Mouse (Mus musculus) forebrain, embryonic 11.5 days (tissue): ENCODE measurements at regions not wholly inside any gene's neighbourhood (a gene's known extent, or its start where the extent isn't known, plus 50 kb on each side); places are given as distances from the start of the nearest gene placed in this dataset.

Experiments used
- ATAC-seq: fragments of 200-750 bp; cut with Nextera tagmentation; replicated peaks from 2 replicates; pipeline ENCODE4 v1.8.0; 2017; ENCODE audit warnings: moderate TSS enrichment; ENCODE audit not compliant: low FRiP score
- DNase-seq: peaks from one replicate; pipeline ENCODE4 v3.0.0-alpha.2; 2017; ENCODE audit warnings: low spot score
- H3K27ac ChIP-seq: fragments of 300-500 bp; sonication (generic); 2 replicates; pipeline ENCODE4 v1.5.1; 2014; ENCODE audit warnings: low read depth, low read length
- H3K27me3 ChIP-seq: fragments of 300-500 bp; sonication (generic); 2 replicates; pipeline ENCODE4 v1.6.1; 2014; ENCODE audit warnings: mild to moderate bottlenecking, low read length, mixed read lengths; ENCODE audit not compliant: control insufficient read depth, insufficient read depth
- H3K36me3 ChIP-seq: fragments of 300-500 bp; sonication (generic); 2 replicates; pipeline ENCODE4 v1.6.1; 2014; ENCODE audit warnings: mild to moderate bottlenecking, low read length, moderate library complexity, mixed read lengths; ENCODE audit not compliant: control insufficient read depth, insufficient read depth
- H3K4me1 ChIP-seq: fragments of 300-500 bp; sonication (generic); replicated peaks from 2 replicates; pipeline ENCODE4 v1.6.1; 2014; ENCODE audit warnings: low read length, mixed read lengths; ENCODE audit not compliant: control insufficient read depth, insufficient read depth
- H3K4me2 ChIP-seq: fragments of 300-500 bp; sonication (generic); 2 replicates; pipeline ENCODE4 v1.6.1; 2014; ENCODE audit warnings: low read depth, mild to moderate bottlenecking, low read length, moderate library complexity, mixed read lengths; ENCODE audit not compliant: severe bottlenecking
- H3K4me3 ChIP-seq: fragments of 300-500 bp; sonication (generic); 2 replicates; pipeline ENCODE4 v1.5.1; 2014; ENCODE audit warnings: low read depth, low read length
- H3K9ac ChIP-seq: fragments of 300-500 bp; sonication (generic); 2 replicates; pipeline ENCODE4 v1.6.1; 2014; ENCODE audit warnings: low read length
- H3K9me3 ChIP-seq: fragments of 300-500 bp; sonication (generic); 2 replicates; pipeline ENCODE4 v1.6.1; 2016; ENCODE audit warnings: low read length, mixed read lengths; ENCODE audit not compliant: control insufficient read depth
- WGBS: fragments of 180-500 bp; shearing (Covaris S2); extraction: QIAGEN DNeasy Blood & Tissue Kit; methylation state at CpG from one replicate; pipeline ENCODE4 v1.1.7; 2014; 5-methylcytosine and 5-hydroxymethylcytosine counted together

DNA sequence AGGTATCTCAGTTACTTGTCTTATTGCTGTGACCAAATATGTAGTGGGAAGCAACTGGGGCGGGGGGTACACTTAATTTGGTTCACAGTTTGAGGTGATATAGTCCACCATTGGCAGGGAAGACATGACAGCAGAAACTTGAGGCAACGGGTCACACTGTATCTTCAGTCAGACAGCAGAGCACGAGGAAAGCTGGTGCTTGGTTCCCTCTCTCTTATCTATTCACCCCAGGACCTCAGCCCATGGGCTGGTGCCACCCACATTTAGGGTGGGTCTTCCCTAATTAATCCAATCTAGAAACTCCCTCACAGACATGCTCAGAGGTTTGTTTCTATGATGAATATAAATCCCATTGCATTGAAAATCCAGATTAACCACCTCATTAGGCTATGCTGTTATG, 56.5 kb downstream of the Otud1 start:
- 73% methylated on average over 3 of the region's 3 CpGs for WGBS
- ATAC-seq, result no peak

DNA sequence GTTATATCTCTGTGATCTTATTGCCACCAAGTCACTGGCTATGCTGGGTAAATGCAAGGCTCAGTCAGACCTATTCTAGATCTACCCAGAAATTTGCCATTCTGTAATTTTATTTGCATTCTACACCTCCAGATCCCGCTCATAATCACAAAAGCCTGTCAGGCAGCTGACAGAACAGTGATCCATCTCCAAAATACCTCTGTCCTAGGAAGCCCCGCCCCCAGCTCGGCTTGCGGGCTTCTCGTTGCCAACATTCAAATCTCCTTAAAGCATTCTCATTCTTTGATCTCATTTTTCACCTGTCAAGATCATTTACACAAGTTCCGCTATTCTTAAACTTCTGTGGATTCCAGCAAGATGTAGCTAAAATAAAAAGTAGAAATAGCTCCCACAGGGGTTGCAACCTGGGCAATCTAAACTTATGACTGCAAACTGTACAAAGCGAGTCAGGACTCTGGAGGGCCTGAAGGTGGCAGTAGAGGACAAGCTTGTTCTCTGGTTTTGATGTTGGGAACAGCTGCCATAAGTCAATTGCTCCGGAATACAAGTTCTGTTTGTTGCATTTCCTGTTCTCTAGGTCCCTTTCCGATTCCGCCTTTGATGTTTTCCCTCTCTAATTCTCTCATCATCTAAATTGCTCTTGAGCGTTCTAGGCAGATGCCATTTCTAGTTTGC, 58.1 kb downstream of the Otud1 start:
- DNase-seq, result peak; percentile 71

More for the DNA sequence above, 56.5 kb downstream of the Otud1 start:
- no peak overlapping the region for H3K4me3 ChIP-seq
- no peaks in the 10 kb centered on the region for H3K27me3 ChIP-seq
- H3K9ac ChIP-seq, result no peak overlapping the region
- no peak overlapping the region for H3K4me2 ChIP-seq
- DNase-seq, result no peak
- no peaks in the 10 kb centered on the region for H3K36me3 ChIP-seq
- H3K9me3 ChIP-seq, result no peaks in the 10 kb centered on the region
- no peak overlapping the region for H3K27ac ChIP-seq
- H3K4me1 ChIP-seq, result no peaks in the 10 kb centered on the region

DNA sequence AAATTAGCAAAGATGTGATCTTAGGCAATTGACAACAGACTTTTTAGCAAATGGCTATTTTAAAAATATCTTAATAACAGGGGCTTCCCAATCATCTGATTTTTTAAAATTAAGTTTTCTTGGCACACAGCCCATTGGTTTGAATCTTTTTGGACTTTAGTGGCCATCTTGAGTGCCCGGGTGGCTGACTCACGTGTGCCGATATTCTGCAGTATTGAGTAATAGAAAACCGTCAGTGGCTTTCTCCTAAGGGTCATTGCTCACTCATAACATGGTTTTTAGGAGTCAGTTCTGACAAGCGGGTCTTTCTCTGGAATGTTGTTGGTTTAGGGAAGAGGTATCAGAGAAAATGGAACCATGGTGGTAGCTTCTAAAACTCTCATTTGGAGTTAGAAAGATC, 58.8 kb downstream of the Otud1 start:
- no peaks in the 10 kb centered on the region for H3K4me1 ChIP-seq
- no peak for ATAC-seq
- no peak overlapping the region for H3K4me3 ChIP-seq
- no peaks in the 10 kb centered on the region for H3K27me3 ChIP-seq
- no peak for DNase-seq
- 93% methylated on average over 5 of the region's 5 CpGs for WGBS
- no peaks in the 10 kb centered on the region for H3K36me3 ChIP-seq
- H3K9ac ChIP-seq, result no peak overlapping the region
- no peak overlapping the region for H3K4me2 ChIP-seq
- H3K9me3 ChIP-seq, result no peaks in the 10 kb centered on the region
- no peak overlapping the region for H3K27ac ChIP-seq

More for the DNA sequence above, 58.1 kb downstream of the Otud1 start:
- H3K9me3 ChIP-seq, result no peaks in the 10 kb centered on the region
- H3K27ac ChIP-seq, result no peak overlapping the region
- peak overlapping the region; percentile 30; the same call in 1 of the 2 replicates for H3K4me2 ChIP-seq
- ATAC-seq, result peak; percentile 67; the same call in 1 of the 2 replicates
- no peak overlapping the region for H3K9ac ChIP-seq
- no peak overlapping the region for H3K4me3 ChIP-seq
- H3K36me3 ChIP-seq, result no peaks in the 10 kb centered on the region
- H3K4me1 ChIP-seq, result no peaks in the 10 kb centered on the region
- 38% methylated on average over 11 of the region's 11 CpGs for WGBS
- no peaks in the 10 kb centered on the region for H3K27me3 ChIP-seq

- no peak overlapping the region for H3K27ac ChIP-seq
- DNase-seq, result no peak
- 93% methylated on average over 6 of the region's 6 CpGs for WGBS
- H3K9ac ChIP-seq, result no peak overlapping the region
- H3K4me3 ChIP-seq, result no peak overlapping the region
- H3K4me2 ChIP-seq, result no peak overlapping the region
- no peak for ATAC-seq
- H3K27me3 ChIP-seq, result no peaks in the 10 kb centered on the region
- H3K4me1 ChIP-seq, result no peaks in the 10 kb centered on the region
- no peaks in the 10 kb centered on the region for H3K9me3 ChIP-seq
- no peaks in the 10 kb centered on the region for H3K36me3 ChIP-seq
Observed at GRCm38 (mm10) chr2:19726085-19726484, 68.5 kb downstream of the Otud1 start.

DNA sequence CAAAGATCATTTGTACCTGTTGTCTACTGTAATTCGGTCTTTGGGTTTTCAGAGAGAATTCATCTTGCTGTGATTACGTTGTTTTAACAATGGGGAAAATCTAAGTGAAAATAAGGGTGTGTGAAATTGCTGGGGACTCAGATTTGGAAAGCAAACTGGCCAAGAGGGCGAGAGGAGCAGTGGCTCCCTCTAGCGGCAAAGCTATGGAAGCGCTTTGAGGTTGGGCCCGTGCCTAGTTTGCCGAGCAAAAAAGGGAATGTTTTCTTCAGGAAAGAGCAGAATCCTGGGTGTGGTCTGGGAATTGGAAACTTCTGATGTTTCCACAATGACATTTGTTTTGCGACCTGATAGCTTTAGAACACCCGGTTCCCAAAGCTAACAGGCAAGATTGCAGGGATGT, 69.4 kb downstream of the Otud1 start:
- no peaks in the 10 kb centered on the region for H3K27me3 ChIP-seq
- DNase-seq (peak; percentile 64), ATAC-seq (no peak)
- H3K9me3 ChIP-seq, result no peaks in the 10 kb centered on the region
- H3K9ac ChIP-seq, result no peak overlapping the region
- 11% methylated on average over 9 of the region's 9 CpGs for WGBS
- H3K4me2 ChIP-seq, result no peak overlapping the region
- no peak overlapping the region for H3K4me3 ChIP-seq
- H3K27ac ChIP-seq, result no peak overlapping the region
- no peaks in the 10 kb centered on the region for H3K36me3 ChIP-seq
- H3K4me1 ChIP-seq, result no peaks in the 10 kb centered on the region

DNA sequence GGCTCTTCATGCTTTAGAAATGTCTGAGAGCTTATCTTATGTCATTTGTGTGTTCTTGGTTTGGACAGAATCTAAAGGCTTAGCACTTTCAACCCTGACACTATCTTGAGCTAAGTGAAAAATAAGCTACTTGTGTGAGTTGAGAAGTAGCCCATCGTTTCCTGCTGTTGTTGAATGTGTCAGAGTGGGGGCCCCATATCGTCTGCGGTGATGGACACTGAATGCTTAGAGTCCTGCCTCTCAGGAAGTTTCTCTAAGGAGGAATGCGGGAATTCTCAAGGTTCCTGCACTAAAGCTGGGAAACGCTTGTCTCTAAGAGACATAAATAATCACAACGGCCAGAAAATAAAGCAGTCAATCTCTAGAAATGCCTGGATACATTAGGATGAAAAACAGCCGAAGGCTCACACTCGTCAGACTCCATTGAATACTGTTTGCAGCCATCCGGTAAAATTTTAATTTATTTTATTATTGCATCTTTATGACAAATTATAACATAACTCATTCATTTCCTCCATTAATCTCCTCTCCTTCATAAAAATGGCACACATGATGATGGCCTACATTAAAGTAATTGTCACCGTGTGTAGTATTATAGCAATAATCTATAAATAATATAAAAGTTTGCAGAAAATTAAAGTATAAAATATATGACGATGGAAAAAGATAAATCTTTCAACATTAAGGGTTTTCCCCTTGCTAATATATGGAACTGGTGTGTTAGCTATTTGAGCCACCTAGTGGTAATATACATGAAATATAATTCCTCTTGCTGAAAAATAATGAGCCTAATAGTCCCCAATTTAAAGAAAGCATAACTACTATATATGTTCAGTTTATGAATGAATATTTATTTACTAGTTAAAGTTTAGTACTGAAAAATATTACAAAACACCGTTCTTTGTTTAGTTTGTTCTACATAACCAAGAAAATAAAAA, 75.6 kb downstream of the Otud1 start:
- Histone ChIP-seq H3K27ac (no peak overlapping the region), H3K9me3 (no peaks in the 10 kb centered on the region), H3K27me3 (no peaks in the 10 kb centered on the region), H3K4me3 (no peak overlapping the region), H3K4me1 (no peaks in the 10 kb centered on the region), H3K4me2 (no peak overlapping the region), H3K36me3 (no peaks in the 10 kb centered on the region), H3K9ac (no peak overlapping the region)
- 84% methylated on average over 12 of the region's 12 CpGs for WGBS
- ATAC-seq (no peak), DNase-seq (no peak)

- 89% methylated on average over 12 of the region's 12 CpGs for WGBS
- no peaks in the 10 kb centered on the region for H3K4me1 ChIP-seq
- H3K9ac ChIP-seq, result no peak overlapping the region
- DNase-seq, result no peak
- no peak for ATAC-seq
- no peak overlapping the region for H3K4me2 ChIP-seq
- H3K4me3 ChIP-seq, result no peak overlapping the region
- H3K27ac ChIP-seq, result no peak overlapping the region
- H3K27me3 ChIP-seq, result no peaks in the 10 kb centered on the region
- H3K36me3 ChIP-seq, result no peaks in the 10 kb centered on the region
- H3K9me3 ChIP-seq, result no peaks in the 10 kb centered on the region
Observed at GRCm38 (mm10) chr2:19734164-19734870, 76.8 kb downstream of the Otud1 start.

DNA sequence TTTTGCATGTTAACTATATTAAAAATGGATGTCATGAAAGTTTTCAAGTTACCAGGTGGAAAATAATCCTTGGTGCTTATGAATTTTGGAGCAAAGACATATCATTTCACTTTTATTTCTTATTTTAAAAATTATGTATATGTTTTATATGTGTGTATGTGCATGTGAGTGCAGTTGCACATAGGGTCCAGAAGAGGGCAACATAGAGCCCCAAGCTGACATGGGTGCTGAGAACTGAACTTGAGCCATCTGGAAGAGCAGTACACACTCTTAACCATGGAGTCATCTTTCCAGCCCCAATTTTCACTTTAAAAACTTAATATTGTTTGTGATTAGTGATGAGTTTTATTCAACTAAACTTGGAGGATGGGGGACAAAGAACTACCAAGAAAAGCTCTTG, 84.0 kb downstream of the Otud1 start:
- Histone ChIP-seq H3K4me1 (no peaks in the 10 kb centered on the region), H3K36me3 (no peaks in the 10 kb centered on the region), H3K9me3 (no peaks in the 10 kb centered on the region; the same call in 1 of the 2 replicates), H3K27me3 (no peaks in the 10 kb centered on the region), H3K4me3 (no peak overlapping the region), H3K9ac (no peak overlapping the region), H3K27ac (no peak overlapping the region), H3K4me2 (no peak overlapping the region)
- DNase-seq, result no peak
- no peak for ATAC-seq
